Mouse (Mus musculus) small intestine, adult 2 months (tissue): Measurements from ENCODE around the gene Rbm4b. TPM values are rescaled to one million over a fixed set of nuclear protein-coding genes. Genes with fewer than 3 reads are reported as not detected.

Source experiments
- H3K27ac ChIP-seq: fragments of 200-500 bp; 2 replicates; pipeline ENCODE4 v1.5.1; 2012; ENCODE audit warnings: low read depth, low read length, control low read depth, inconsistent platforms; ENCODE audit not compliant: insufficient read depth
- H3K27me3 ChIP-seq: fragments of 200-500 bp; 2 replicates; pipeline ENCODE4 v1.6.1; 2012; ENCODE audit warnings: mild to moderate bottlenecking, moderate library complexity, low read length, inconsistent platforms; ENCODE audit not compliant: control insufficient read depth, insufficient read depth
- H3K36me3 ChIP-seq: fragments of 200-500 bp; 2 replicates; pipeline ENCODE4 v1.6.1; 2012; ENCODE audit warnings: mild to moderate bottlenecking, low read length, control low read depth, inconsistent platforms; ENCODE audit not compliant: control insufficient read depth, insufficient read depth
- H3K4me1 ChIP-seq: fragments of 200-500 bp; 2 replicates; pipeline ENCODE4 v1.6.1; 2012; ENCODE audit warnings: low read length, inconsistent platforms, mixed read lengths; ENCODE audit not compliant: control insufficient read depth, insufficient read depth, insufficient read length
- H3K4me3 ChIP-seq: fragments of 200-500 bp; 2 replicates; pipeline ENCODE4 v1.5.1; 2012; ENCODE audit warnings: low read depth, mild to moderate bottlenecking, control low read depth, inconsistent platforms, low read length, moderate library complexity
- CTCF ChIP-seq: fragments of 200-500 bp; IDR thresholded peaks from 2 replicates; pipeline ENCODE4 v1.5.1; 2012; ENCODE audit warnings: low read depth, mild to moderate bottlenecking, control low read depth, inconsistent platforms, low read length, moderate library complexity, mixed read lengths; ENCODE audit not compliant: insufficient replicate concordance, insufficient read length; ENCODE audit errors: extremely low read depth
- POLR2A ChIP-seq: fragments of 200-500 bp; IDR thresholded peaks from 2 replicates; pipeline ENCODE4 v1.6.1; 2012; ENCODE audit warnings: low read depth, mild to moderate bottlenecking, control low read depth, inconsistent platforms, low read length, moderate library complexity
- WGBS: fragments of 180-500 bp; shearing (Covaris S2); methylation state at CpG from one replicate; pipeline ENCODE4 v1.1.7; 2018; 5-methylcytosine and 5-hydroxymethylcytosine counted together
- polyA plus RNA-seq: library from polyadenylated mRNA; depleted of rRNA; stranded (reverse); fragments of >200 nt; gene quantifications from 2 replicates; pipeline ENCODE4 v1.2.3, GENCODE M21; 2012; rRNA removed

Gene Rbm4b
- polyA plus RNA-seq: 2.3 and 4.4 TPM in 2 replicates

- peak within 1 kb of the TSS; percentile 82 for H3K4me3 ChIP-seq
- peak within 1 kb of the TSS; percentile 77 for H3K27ac ChIP-seq
- H3K27me3 ChIP-seq: no peaks in the 10 kb centered on the region
- WGBS: under 1% methylated on average over 65 of the region's 65 CpGs
- TF ChIP-seq POLR2A (peak; percentile 59), CTCF (no peak)
- peaks cover 8% of the 10 kb centered on the region; the same call in 1 of the 2 replicates for H3K36me3 ChIP-seq
- H3K4me1 ChIP-seq: no peaks in the 10 kb centered on the region; the same call in 1 of the 2 replicates
Measured at GRCm38 (mm10) chr19:4756193-4756911, at the start of gene Rbm4b. TSS of gene Rbm4b (plus strand) at chr19:4756497.

GRCm38 (mm10) chr19:4708765-4709164 is 47.5 kb upstream of the Rbm4b start:
- no peak overlapping the region for H3K4me3 ChIP-seq
- H3K27me3 ChIP-seq: peaks cover 24% of the 10 kb centered on the region
- peaks cover 9% of the 10 kb centered on the region for H3K4me1 ChIP-seq
- 69% methylated on average over 10 of the region's 10 CpGs for WGBS
- H3K36me3 ChIP-seq: no peaks in the 10 kb centered on the region
- TF ChIP-seq CTCF (no peak), POLR2A (no peak)
- H3K27ac ChIP-seq: no peak overlapping the region

- Histone ChIP-seq H3K4me3 (peak within 1 kb of the TSS; percentile 39), H3K4me1 (peaks cover 9% of the 10 kb centered on the region), H3K36me3 (no peaks in the 10 kb centered on the region), H3K27me3 (peaks cover 24% of the 10 kb centered on the region), H3K27ac (no peak within 1 kb of the TSS)
- TF ChIP-seq POLR2A (no peak), CTCF (no peak)
- WGBS: 40% methylated on average over 13 of the region's 13 CpGs
Measured at GRCm38 (mm10) chr19:4711098-4711600, 45.1 kb upstream of the Rbm4b start, which contains the start of gene Sptbn2. TSS of gene Sptbn2 (plus strand) at chr19:4711167.

- H3K4me3 ChIP-seq: peak overlapping the region; percentile 39
- TF ChIP-seq CTCF (no peak), POLR2A (no peak)
- H3K27ac ChIP-seq: no peak overlapping the region
- peaks cover 9% of the 10 kb centered on the region for H3K4me1 ChIP-seq
- H3K36me3 ChIP-seq: no peaks in the 10 kb centered on the region
- H3K27me3 ChIP-seq: peaks cover 24% of the 10 kb centered on the region
- 2% methylated on average over 61 of the region's 65 CpGs for WGBS
Measured at GRCm38 (mm10) chr19:4711601-4712155, 44.6 kb upstream of the Rbm4b start.

- Histone ChIP-seq H3K27me3 (peaks cover 24% of the 10 kb centered on the region), H3K4me3 (peak overlapping the region; percentile 39), H3K4me1 (peaks cover 9% of the 10 kb centered on the region), H3K36me3 (no peaks in the 10 kb centered on the region), H3K27ac (no peak overlapping the region)
- 2% methylated on average over 60 of the region's 60 CpGs for WGBS
- TF ChIP-seq POLR2A: no peak
- TF ChIP-seq CTCF: no peak
Measured at GRCm38 (mm10) chr19:4712156-4712780, 44.0 kb upstream of the Rbm4b start.

- H3K27me3 ChIP-seq: peaks cover 24% of the 10 kb centered on the region
- 54% methylated on average over 13 of the region's 13 CpGs for WGBS
- TF ChIP-seq POLR2A (no peak), CTCF (no peak)
Measured at GRCm38 (mm10) chr19:4712781-4713526, 43.3 kb upstream of the Rbm4b start.

More at GRCm38 (mm10) chr19:4712781-4713526, 43.3 kb upstream of the Rbm4b start:
- H3K27ac ChIP-seq: no peak overlapping the region
- H3K4me1 ChIP-seq: peaks cover 9% of the 10 kb centered on the region
- H3K4me3 ChIP-seq: no peak overlapping the region
- H3K36me3 ChIP-seq: no peaks in the 10 kb centered on the region
